ENCODE assay signal across 11 mouse cellular contexts in the genomic region with DNA sequence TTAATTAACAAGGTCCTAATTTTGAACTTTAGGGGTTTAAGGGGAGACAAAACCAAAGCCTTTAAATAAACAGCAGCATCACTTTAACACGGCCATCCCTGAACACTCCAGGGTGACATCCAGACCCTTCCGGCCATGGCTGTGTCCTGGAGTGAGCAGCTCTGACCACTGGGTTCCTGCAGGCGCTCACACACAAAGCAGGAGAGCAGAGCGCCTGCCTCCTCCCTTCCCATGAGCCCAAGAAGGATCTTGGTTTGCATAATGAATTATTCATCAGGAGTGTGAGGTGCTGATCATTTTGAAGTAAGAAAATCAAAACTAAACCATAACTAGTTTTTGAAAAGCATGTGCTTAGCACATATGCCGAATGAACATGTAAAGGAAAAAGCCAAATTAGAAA. TPM values are rescaled to one million over a fixed set of nuclear protein-coding genes. Genes with fewer than 3 reads are reported as not detected.
A peak's percentile ranks its signal among the peaks of the same experiment; 100 is the strongest.
DNase-seq lines count a peak whose midpoint lies in the region; ATAC-seq and TF ChIP-seq lines count a peak whose summit lies in the region.
"Had no signal": no experiment of that assay in that cellular context is flagged by ENCODE, and none has a peak within 500 bp of the region (broad histone marks: within the 10 kb centered on the region; RNA-seq: fewer than 3 reads in every experiment).

No protein-coding gene starts in this region.

- ATAC-seq in forebrain, embryonic 16.5 days = peak; percentile 81
- peak; percentile 92 for ATAC-seq in midbrain, embryonic 12.5 days (ENCODE audit: low FRiP score, low read depth)
- ATAC-seq in stomach, postnatal 0 days (ENCODE audit: low FRiP score, low TSS enrichment) = no peak
- no peak for ATAC-seq in granulocyte monocyte progenitor cell, adult 5-6 weeks (replicated peaks; ENCODE audit: poor library complexity, severe bottlenecking)

- H3K27ac ChIP-seq in forebrain, embryonic 16.5 days (ENCODE audit: low read length) = peak overlapping the region; percentile 93
- H3K27ac ChIP-seq in midbrain, embryonic 12.5 days (replicated peaks) = peak overlapping the region; percentile 73; the same call in 1 of the 2 replicates
- H3K27ac ChIP-seq in stomach, postnatal 0 days (replicated peaks) = no peak overlapping the region

- H3K9ac ChIP-seq in forebrain, embryonic 16.5 days (replicated peaks; ENCODE audit: low read depth, low read length) = peak overlapping the region; percentile 40; the same call in 1 of the 2 replicates
- H3K9ac ChIP-seq in midbrain, embryonic 12.5 days (replicated peaks) = no peak overlapping the region
- no peak overlapping the region for H3K9ac ChIP-seq in stomach, postnatal 0 days (ENCODE audit: low read length)

- DNase-seq in MN1 (ENCODE audit: low spot score) = peak; percentile 27
- peak; percentile 51 for DNase-seq in brain, embryonic 18.5 days (ENCODE audit: low read depth, low spot score)
- DNase-seq in stomach, postnatal 0 days (ENCODE audit: low spot score) = no peak
- no peak for DNase-seq in gastrocnemius, postnatal 25 days
- DNase-seq: adrenal gland, postnatal 14 days; heart, postnatal 36 days; lung, postnatal 36 days; thymus, postnatal 25 days had no signal

- H3K27me3 ChIP-seq in forebrain, embryonic 16.5 days (replicated peaks; ENCODE audit: control insufficient read depth, insufficient read depth, low read length) = no peaks in the 10 kb centered on the region
- H3K27me3 ChIP-seq in midbrain, embryonic 12.5 days = peaks cover 19% of the 10 kb centered on the region
- H3K27me3 ChIP-seq in stomach, postnatal 0 days (ENCODE audit: control insufficient read depth, insufficient read depth, low read length) = no peaks in the 10 kb centered on the region

- H3K4me1 ChIP-seq in forebrain, embryonic 16.5 days (replicated peaks; ENCODE audit: control insufficient read depth, insufficient read depth, low read length) = peaks cover 37% of the 10 kb centered on the region
- H3K4me1 ChIP-seq in midbrain, embryonic 12.5 days = peaks cover 32% of the 10 kb centered on the region
- no peaks in the 10 kb centered on the region for H3K4me1 ChIP-seq in stomach, postnatal 0 days (replicated peaks; ENCODE audit: control insufficient read depth, insufficient read depth)

- peak overlapping the region; percentile 17 for H3K4me2 ChIP-seq in forebrain, embryonic 16.5 days (ENCODE audit: low read length)
- peak overlapping the region; percentile 23; the same call in 1 of the 2 replicates for H3K4me2 ChIP-seq in midbrain, embryonic 12.5 days (replicated peaks)
- no peak overlapping the region for H3K4me2 ChIP-seq in stomach, postnatal 0 days (replicated peaks; ENCODE audit: low read depth)

- TF ChIP-seq EP300 in stomach, postnatal 0 days (optimal IDR thresholded peaks at IDR 0.05) = no peak

- 7% methylated on average over 5 of the region's 5 CpGs for WGBS in forebrain, embryonic 16.5 days
- WGBS in midbrain, embryonic 12.5 days = 11% methylated on average over 5 of the region's 5 CpGs
- WGBS in stomach, postnatal 0 days = 39% methylated on average over 5 of the region's 5 CpGs

- no peak overlapping the region for H3K4me3 ChIP-seq in forebrain, embryonic 16.5 days (replicated peaks; ENCODE audit: low read length)
- no peak overlapping the region for H3K4me3 ChIP-seq in midbrain, embryonic 12.5 days
- no peak overlapping the region for H3K4me3 ChIP-seq in stomach, postnatal 0 days (ENCODE audit: low read depth, low read length)

- no peaks in the 10 kb centered on the region for H3K36me3 ChIP-seq in forebrain, embryonic 16.5 days (ENCODE audit: control insufficient read depth, insufficient read depth)
- no peaks in the 10 kb centered on the region for H3K36me3 ChIP-seq in midbrain, embryonic 12.5 days
- H3K36me3 ChIP-seq in stomach, postnatal 0 days (ENCODE audit: control insufficient read depth, insufficient read depth, low read length) = no peaks in the 10 kb centered on the region

- no peaks in the 10 kb centered on the region for H3K9me3 ChIP-seq in forebrain, embryonic 16.5 days (ENCODE audit: control insufficient read depth, low read length)
- no peaks in the 10 kb centered on the region for H3K9me3 ChIP-seq in midbrain, embryonic 12.5 days
- H3K9me3 ChIP-seq in stomach, postnatal 0 days (ENCODE audit: control insufficient read depth, low read length) = no peaks in the 10 kb centered on the region

- TF ChIP-seq CTCF in stomach, postnatal 0 days (IDR thresholded peaks at IDR 0.05; ENCODE audit: low read depth) = no peak

RNA-seq across cellular contexts. Expression of gene Bfsp2, which starts 44.4 kb away (rescaled TPM):
- 0.90 and 1.1 TPM in 2 replicates for polyA plus RNA-seq in forebrain, embryonic 16.5 days (2015; fragmentation: Nextera tagmentation; extraction: Ambion mirVana)
- 2.4 and 5.5 TPM in 2 replicates for polyA plus RNA-seq in midbrain, embryonic 12.5 days (2016; fragmentation: Nextera tagmentation; extraction: Ambion mirVana)
- 0.28 and 0.40 TPM in 2 replicates for polyA plus RNA-seq in stomach, postnatal 0 days (2015; fragmentation: Nextera tagmentation; extraction: Ambion mirVana)
- total RNA-seq in granulocyte monocyte progenitor cell, adult 5-6 weeks (2014; fragmentation: Nextera tagmentation) = 3.1 TPM in 1 of 2 replicates, not detected in the other
- 1.2 TPM in 1 of 2 replicates, not detected in the other for total RNA-seq in granulocyte monocyte progenitor cell, adult 5-6 weeks (2017)
- total RNA-seq in gastrocnemius, postnatal 25 days (2021) = under 1 TPM; 0.48 to 0.49 TPM
- total RNA-seq: adrenal gland, postnatal 14 days had no signal

Comparison
In these comparisons a context has a peak if more than half of its experiments do, and no peak if none do; other contexts are left out.
1. DNase-seq: peak in MN1 (single experiment) and brain, embryonic 18.5 days (single experiment); none in stomach, postnatal 0 days (single experiment) and gastrocnemius, postnatal 25 days (single experiment).
2. ATAC-seq: peak in forebrain, embryonic 16.5 days (single experiment) and midbrain, embryonic 12.5 days (single experiment); none in stomach, postnatal 0 days (single experiment) and granulocyte monocyte progenitor cell, adult 5-6 weeks (single experiment).